Mouse (Mus musculus) CH12.LX (cell line): ENCODE data around the gene Stom. TPM values are rescaled to one million over a fixed set of nuclear protein-coding genes. Genes with fewer than 3 reads are reported as not detected.

Source experiments
- DNase-seq: peaks from one replicate; pipeline ENCODE4 v3.0.0-alpha.2; 2013; ENCODE audit errors: extremely low read depth
- H3K27ac ChIP-seq: 2 replicates; pipeline ENCODE4 v1.5.1; 2012; ENCODE audit warnings: low read depth, mild to moderate bottlenecking, control low read depth, moderate library complexity; ENCODE audit not compliant: insufficient read depth
- H3K27me3 ChIP-seq: replicated peaks from 2 replicates; pipeline ENCODE3; 2012; ENCODE audit warnings: inconsistent platforms
- H3K36me3 ChIP-seq, 2 experiments: replicated peaks in 1 of 2; 2 replicates each; pipeline versions ENCODE3 to v1.6.1; 2012; ENCODE audit warnings: inconsistent platforms in 1 of 2, low read length in 1 of 2, mild to moderate bottlenecking in 1 of 2, mixed read lengths in 1 of 2, moderate library complexity in 1 of 2; ENCODE audit not compliant: control insufficient read depth in 1 of 2, insufficient read depth in 1 of 2
- H3K4me1 ChIP-seq, 2 experiments: 2 replicates each; pipeline ENCODE4 v1.6.1; 2012; ENCODE audit warnings: inconsistent platforms in 1 of 2, moderate library complexity in 1 of 2; ENCODE audit not compliant: insufficient read depth in 2 of 2, control insufficient read depth in 1 of 2
- H3K4me2 ChIP-seq: 2 replicates; pipeline ENCODE4 v1.6.1; 2012; ENCODE audit warnings: low read depth, mild to moderate bottlenecking, control low read depth; ENCODE audit not compliant: poor library complexity, insufficient read depth, severe bottlenecking
- H3K4me3 ChIP-seq, 3 experiments: fragments of 150-350 bp in 1 of 3; sonication (generic) in 1 of 3; replicated peaks in 1 of 3; 2 replicates each; pipeline versions ENCODE3 to v1.5.1; 2011 to 2012; ENCODE audit warnings: low read depth in 2 of 3, low read length in 2 of 3, mild to moderate bottlenecking in 2 of 3, moderate library complexity in 2 of 3, control low read depth in 1 of 3, improper control_type of control experiment in 1 of 3, inconsistent platforms in 1 of 3, mixed read lengths in 1 of 3; ENCODE audit not compliant: poor library complexity in 1 of 3
- H3K79me2 ChIP-seq: replicated peaks from 2 replicates; pipeline ENCODE4 v1.6.1; 2012; ENCODE audit warnings: mild to moderate bottlenecking, moderate library complexity; ENCODE audit not compliant: control insufficient read depth, poor library complexity, insufficient read depth, severe bottlenecking; ENCODE audit errors: extremely low read depth
- H3K9ac ChIP-seq: 2 replicates; pipeline ENCODE4 v1.6.1; 2012; ENCODE audit warnings: low read depth, mild to moderate bottlenecking, control low read depth, moderate library complexity; ENCODE audit not compliant: insufficient read depth
- H3K9me3 ChIP-seq: replicated peaks from 2 replicates; pipeline ENCODE3; 2012; ENCODE audit warnings: low read length, inconsistent platforms, mixed read lengths
- BHLHE40 ChIP-seq: IDR thresholded peaks from 2 replicates; pipeline ENCODE4 v1.6.1; 2011; ENCODE audit warnings: mild to moderate bottlenecking, low read depth, low read length, improper control_type of control experiment
- E2F4 ChIP-seq: IDR thresholded peaks from 2 replicates; pipeline ENCODE4 v1.6.1; 2011; ENCODE audit warnings: low read depth, low read length, improper control_type of control experiment; ENCODE audit not compliant: insufficient replicate concordance
- ELF1 ChIP-seq: IDR thresholded peaks from 2 replicates; pipeline ENCODE4 v1.6.1; 2014; ENCODE audit warnings: low read depth, mild to moderate bottlenecking, inconsistent platforms, low read length, improper control_type of control experiment
- EP300 ChIP-seq: IDR thresholded peaks from 2 replicates; pipeline ENCODE4 v1.6.1; 2011; ENCODE audit warnings: low read length, improper control_type of control experiment
- GABPA ChIP-seq: IDR thresholded peaks from 2 replicates; pipeline ENCODE4 v1.6.1; 2012; ENCODE audit warnings: low read depth, low read length, improper control_type of control experiment, inconsistent platforms; ENCODE audit not compliant: insufficient replicate concordance
- JUN ChIP-seq: IDR thresholded peaks from 2 replicates; pipeline ENCODE4 v1.6.1; 2011; ENCODE audit warnings: low read depth, mild to moderate bottlenecking, low read length, improper control_type of control experiment, moderate library complexity; ENCODE audit not compliant: insufficient read depth
- MEF2A ChIP-seq: IDR thresholded peaks from 2 replicates; pipeline ENCODE4 v1.6.1; 2014; ENCODE audit warnings: low read depth, mild to moderate bottlenecking, inconsistent platforms, low read length, improper control_type of control experiment, borderline replicate concordance
- MYC ChIP-seq: IDR thresholded peaks from 2 replicates; pipeline ENCODE4 v1.6.1; 2011; ENCODE audit warnings: low read depth, mild to moderate bottlenecking, improper control_type of control experiment, low read length
- NRF1 ChIP-seq: IDR thresholded peaks from 2 replicates; pipeline ENCODE4 v1.6.1; 2014; ENCODE audit warnings: low read depth, mild to moderate bottlenecking, inconsistent platforms, low read length, improper control_type of control experiment, moderate library complexity
- PAX5 ChIP-seq: IDR thresholded peaks from 2 replicates; pipeline ENCODE4 v1.6.1; 2012; ENCODE audit warnings: low read length, inconsistent platforms, mixed read lengths
- RCOR1 ChIP-seq: conservative IDR thresholded peaks from 2 replicates; pipeline ENCODE4 v1.6.1; 2012; ENCODE audit warnings: low read depth, mild to moderate bottlenecking, inconsistent platforms, low read length, improper control_type of control experiment
- SIN3A ChIP-seq: IDR thresholded peaks from 2 replicates; pipeline ENCODE4 v1.6.1; 2012; ENCODE audit warnings: low read length, improper control_type of control experiment, inconsistent platforms
- UBTF ChIP-seq: IDR thresholded peaks from 2 replicates; pipeline ENCODE4 v1.6.1; 2012; ENCODE audit warnings: low read depth, mild to moderate bottlenecking, inconsistent platforms, low read length, improper control_type of control experiment, moderate library complexity
- ZKSCAN1 ChIP-seq: IDR thresholded peaks from 2 replicates; pipeline ENCODE4 v1.6.1; 2012; ENCODE audit warnings: low read depth, inconsistent platforms, low read length, improper control_type of control experiment, borderline replicate concordance
- dilution Hi-C: fragments of 300-500 bp; cut with MboI; formaldehyde crosslinking; loops from 2 replicates; pipeline ENCODE4 v1.14.3; 2020; ENCODE audit warnings: low sequenced_read_pairs; ENCODE audit not compliant: extremely low pct_unique_long_range_greater_than_20kb, extremely low pct_ligation_motif_present
- in situ Hi-C: fragments of 300-500 bp; cut with MboI; formaldehyde crosslinking; loops from 3 replicates; pipeline ENCODE4 v1.14.3; 2019; ENCODE audit warnings: low sequenced_read_pairs, low pct_ligation_motif_present, low pct_unique_long_range_greater_than_20kb, mixed read lengths
- polyA plus RNA-seq: library from polyadenylated mRNA; unstranded; fragments of >175 nt; gene quantifications from 2 replicates; pipeline ENCODE4 v1.2.1, GENCODE M21; 2012; ENCODE audit warnings: low read depth; ENCODE audit not compliant: insufficient read length
- total RNA-seq, 2 experiments: library from RNA; depleted of rRNA; stranded (reverse); fragments of 300-350 nt in 1 of 2; fragments of >200 nt in 1 of 2; gene quantifications; 2 replicates each; pipeline ENCODE4 v1.2.3; 2012 to 2014

Stom gene
- total and polyA plus RNA-seq, 3 experiments = 4.3 to 6.3 (median 5.8) TPM

- H3K4me3 ChIP-seq = no peak overlapping the region
- peak; percentile 15 for DNase-seq
- in situ Hi-C loops (no loop called here), dilution Hi-C loops (no loop called here)
- no peaks in the 10 kb centered on the region for H3K27me3 ChIP-seq
- peaks cover 3 to 18% of the 10 kb centered on the region in 2 experiments; a peak in 3 of 4 replicates for H3K4me1 ChIP-seq
- peaks cover 3 to 15% of the 10 kb centered on the region in 2 experiments for H3K36me3 ChIP-seq
- no peaks in the 10 kb centered on the region for H3K79me2 ChIP-seq
- no peak overlapping the region for H3K9ac ChIP-seq
- H3K27ac ChIP-seq = no peak overlapping the region
- H3K4me2 ChIP-seq = no peak overlapping the region
- TF ChIP-seq EP300 = 0 out of 2 replicates have a peak, but pooled peaks have one; percentile 41
- TF ChIP-seq JUN = peak; percentile 32; the same call in 1 of the 2 replicates
- TF ChIP-seq UBTF = no peak
- no peak for TF ChIP-seq MYC
- H3K9me3 ChIP-seq = no peaks in the 10 kb centered on the region
Measured at GRCm38 (mm10) chr2:35309906-35310493, 26.8 kb downstream of the Stom start.

GRCm38 (mm10) chr2:35308166-35308565 lies 28.6 kb downstream of the Stom start:
- in situ Hi-C loops (no loop called here), dilution Hi-C loops (no loop called here)

GRCm38 (mm10) chr2:35302049-35302885 lies 34.5 kb downstream of the Stom start:
- H3K36me3 ChIP-seq = peaks cover under 1 to 57% of the 10 kb centered on the region in 2 experiments
- no peak overlapping the region for H3K4me3 ChIP-seq
- in situ Hi-C loops = no loop called here
- H3K79me2 ChIP-seq = no peaks in the 10 kb centered on the region
- H3K27me3 ChIP-seq = no peaks in the 10 kb centered on the region
- H3K4me1 ChIP-seq = peaks cover 0 to 9% of the 10 kb centered on the region in 2 experiments; a peak in 2 of 4 replicates
- H3K4me2 ChIP-seq = no peak overlapping the region
- H3K9me3 ChIP-seq = no peaks in the 10 kb centered on the region
- H3K9ac ChIP-seq = no peak overlapping the region
- dilution Hi-C loops = no loop called here
- DNase-seq = no peak
- no peak overlapping the region for H3K27ac ChIP-seq
- no peak for TF ChIP-seq JUN
- TF ChIP-seq E2F4 = no peak
- TF ChIP-seq EP300 = no peak
- no peak for TF ChIP-seq NRF1
- TF ChIP-seq PAX5 = no peak
- no peak for TF ChIP-seq ELF1
- no peak for TF ChIP-seq SIN3A

More at GRCm38 (mm10) chr2:35308166-35308565, 28.6 kb downstream of the Stom start:
- no peaks in the 10 kb centered on the region for H3K9me3 ChIP-seq
- H3K36me3 ChIP-seq = peaks cover 3 to 29% of the 10 kb centered on the region in 2 experiments
- no peaks in the 10 kb centered on the region for H3K27me3 ChIP-seq
- TF ChIP-seq E2F4 (no peak), ZKSCAN1 (no peak), BHLHE40 (no peak), GABPA (no peak), RCOR1 (no peak), MEF2A (no peak)
- H3K4me3 ChIP-seq = no peak overlapping the region
- no peak overlapping the region for H3K9ac ChIP-seq
- no peak for DNase-seq
- no peaks in the 10 kb centered on the region for H3K79me2 ChIP-seq
- no peak overlapping the region for H3K4me2 ChIP-seq
- H3K27ac ChIP-seq = no peak overlapping the region
- H3K4me1 ChIP-seq = peaks cover 3 to 16% of the 10 kb centered on the region in 2 experiments; a peak in 3 of 4 replicates
